Mouse (Mus musculus) CH12.LX (cell line): ENCODE data around the gene 1190005I06Rik. TPM values are rescaled to one million over a fixed set of nuclear protein-coding genes. Genes with fewer than 3 reads are reported as not detected.

ENCODE experiments used
- DNase-seq: peaks from one replicate; pipeline ENCODE4 v3.0.0-alpha.2; 2013; ENCODE audit errors: extremely low read depth
- H3K27ac ChIP-seq: 2 replicates; pipeline ENCODE4 v1.5.1; 2012; ENCODE audit warnings: low read depth, mild to moderate bottlenecking, control low read depth, moderate library complexity; ENCODE audit not compliant: insufficient read depth
- H3K27me3 ChIP-seq: replicated peaks from 2 replicates; pipeline ENCODE3; 2012; ENCODE audit warnings: inconsistent platforms
- H3K36me3 ChIP-seq, 2 experiments: replicated peaks in 1 of 2; 2 replicates each; pipeline versions ENCODE3 to v1.6.1; 2012; ENCODE audit warnings: inconsistent platforms in 1 of 2, low read length in 1 of 2, mild to moderate bottlenecking in 1 of 2, mixed read lengths in 1 of 2, moderate library complexity in 1 of 2; ENCODE audit not compliant: control insufficient read depth in 1 of 2, insufficient read depth in 1 of 2
- H3K4me1 ChIP-seq, 2 experiments: 2 replicates each; pipeline ENCODE4 v1.6.1; 2012; ENCODE audit warnings: inconsistent platforms in 1 of 2, moderate library complexity in 1 of 2; ENCODE audit not compliant: insufficient read depth in 2 of 2, control insufficient read depth in 1 of 2
- H3K4me2 ChIP-seq: 2 replicates; pipeline ENCODE4 v1.6.1; 2012; ENCODE audit warnings: low read depth, mild to moderate bottlenecking, control low read depth; ENCODE audit not compliant: poor library complexity, insufficient read depth, severe bottlenecking
- H3K4me3 ChIP-seq, 3 experiments: fragments of 150-350 bp in 1 of 3; sonication (generic) in 1 of 3; replicated peaks in 1 of 3; 2 replicates each; pipeline versions ENCODE3 to v1.5.1; 2011 to 2012; ENCODE audit warnings: low read depth in 2 of 3, low read length in 2 of 3, mild to moderate bottlenecking in 2 of 3, moderate library complexity in 2 of 3, control low read depth in 1 of 3, improper control_type of control experiment in 1 of 3, inconsistent platforms in 1 of 3, mixed read lengths in 1 of 3; ENCODE audit not compliant: poor library complexity in 1 of 3
- H3K79me2 ChIP-seq: replicated peaks from 2 replicates; pipeline ENCODE4 v1.6.1; 2012; ENCODE audit warnings: mild to moderate bottlenecking, moderate library complexity; ENCODE audit not compliant: control insufficient read depth, poor library complexity, insufficient read depth, severe bottlenecking; ENCODE audit errors: extremely low read depth
- H3K9ac ChIP-seq: 2 replicates; pipeline ENCODE4 v1.6.1; 2012; ENCODE audit warnings: low read depth, mild to moderate bottlenecking, control low read depth, moderate library complexity; ENCODE audit not compliant: insufficient read depth
- H3K9me3 ChIP-seq: replicated peaks from 2 replicates; pipeline ENCODE3; 2012; ENCODE audit warnings: low read length, inconsistent platforms, mixed read lengths
- BHLHE40 ChIP-seq: IDR thresholded peaks from 2 replicates; pipeline ENCODE4 v1.6.1; 2011; ENCODE audit warnings: mild to moderate bottlenecking, low read depth, low read length, improper control_type of control experiment
- CTCF ChIP-seq, 2 experiments: IDR thresholded peaks in 1 of 2; conservative IDR thresholded peaks in 1 of 2; 2 replicates each; pipeline ENCODE4 v1.5.1; 2011 to 2012; ENCODE audit warnings: low read depth in 2 of 2, low read length in 2 of 2, improper control_type of control experiment in 1 of 2, inconsistent platforms in 1 of 2, mild to moderate bottlenecking in 1 of 2, moderate library complexity in 1 of 2
- HCFC1 ChIP-seq: IDR thresholded peaks from 2 replicates; pipeline ENCODE4 v1.6.1; 2012; ENCODE audit warnings: low read depth, mild to moderate bottlenecking, inconsistent platforms, low read length, improper control_type of control experiment
- KAT2A ChIP-seq: IDR thresholded peaks from 2 replicates; pipeline ENCODE4 v1.6.1; 2012; ENCODE audit warnings: low read length, improper control_type of control experiment, inconsistent platforms; ENCODE audit not compliant: insufficient replicate concordance
- MAFK ChIP-seq: IDR thresholded peaks from 2 replicates; pipeline ENCODE4 v1.6.1; 2011; ENCODE audit warnings: low read length, improper control_type of control experiment; ENCODE audit not compliant: insufficient replicate concordance
- MAZ ChIP-seq: IDR thresholded peaks from 2 replicates; pipeline ENCODE4 v1.6.1; 2012; ENCODE audit warnings: low read depth, mild to moderate bottlenecking, inconsistent platforms, low read length, improper control_type of control experiment, moderate library complexity
- MEF2A ChIP-seq: IDR thresholded peaks from 2 replicates; pipeline ENCODE4 v1.6.1; 2014; ENCODE audit warnings: low read depth, mild to moderate bottlenecking, inconsistent platforms, low read length, improper control_type of control experiment, borderline replicate concordance
- MXI1 ChIP-seq: IDR thresholded peaks from 2 replicates; pipeline ENCODE4 v1.6.1; 2011; ENCODE audit warnings: mild to moderate bottlenecking, low read depth, low read length, improper control_type of control experiment
- MYC ChIP-seq: IDR thresholded peaks from 2 replicates; pipeline ENCODE4 v1.6.1; 2011; ENCODE audit warnings: low read depth, mild to moderate bottlenecking, improper control_type of control experiment, low read length
- NRF1 ChIP-seq: IDR thresholded peaks from 2 replicates; pipeline ENCODE4 v1.6.1; 2014; ENCODE audit warnings: low read depth, mild to moderate bottlenecking, inconsistent platforms, low read length, improper control_type of control experiment, moderate library complexity
- PAX5 ChIP-seq: IDR thresholded peaks from 2 replicates; pipeline ENCODE4 v1.6.1; 2012; ENCODE audit warnings: low read length, inconsistent platforms, mixed read lengths
- POLR2A ChIP-seq: IDR thresholded peaks from 2 replicates; pipeline ENCODE4 v1.6.1; 2011; ENCODE audit warnings: low read depth, mild to moderate bottlenecking, improper control_type of control experiment, low read length
- POLR2AphosphoS2 ChIP-seq: IDR thresholded peaks from 2 replicates; pipeline ENCODE4 v1.6.1; 2011; ENCODE audit warnings: low read depth, low read length, improper control_type of control experiment
- RAD21 ChIP-seq: IDR thresholded peaks from 2 replicates; pipeline ENCODE4 v1.6.1; 2011; ENCODE audit warnings: low read depth, mild to moderate bottlenecking, low read length, improper control_type of control experiment, moderate library complexity
- RCOR1 ChIP-seq: conservative IDR thresholded peaks from 2 replicates; pipeline ENCODE4 v1.6.1; 2012; ENCODE audit warnings: low read depth, mild to moderate bottlenecking, inconsistent platforms, low read length, improper control_type of control experiment
- SIN3A ChIP-seq: IDR thresholded peaks from 2 replicates; pipeline ENCODE4 v1.6.1; 2012; ENCODE audit warnings: low read length, improper control_type of control experiment, inconsistent platforms
- TBP ChIP-seq: conservative IDR thresholded peaks from 2 replicates; pipeline ENCODE4 v1.6.1; 2011; ENCODE audit warnings: low read depth, low read length, improper control_type of control experiment
- TCF12 ChIP-seq: IDR thresholded peaks from 2 replicates; pipeline ENCODE4 v1.6.1; 2014; ENCODE audit warnings: low read depth, mild to moderate bottlenecking, inconsistent platforms, low read length, improper control_type of control experiment
- USF1 ChIP-seq: IDR thresholded peaks from 2 replicates; pipeline ENCODE4 v1.6.1; 2014; ENCODE audit warnings: low read depth, mild to moderate bottlenecking, inconsistent platforms, low read length, improper control_type of control experiment
- USF2 ChIP-seq: conservative IDR thresholded peaks from 2 replicates; pipeline ENCODE4 v1.6.1; 2011; ENCODE audit warnings: low read depth, low read length, improper control_type of control experiment
- ZNF384 ChIP-seq: IDR thresholded peaks from 2 replicates; pipeline ENCODE4 v1.6.1; 2012; ENCODE audit warnings: low read depth, low read length, improper control_type of control experiment, inconsistent platforms
- dilution Hi-C: fragments of 300-500 bp; cut with MboI; formaldehyde crosslinking; loops from 2 replicates; pipeline ENCODE4 v1.14.3; 2020; ENCODE audit warnings: low sequenced_read_pairs; ENCODE audit not compliant: extremely low pct_unique_long_range_greater_than_20kb, extremely low pct_ligation_motif_present
- in situ Hi-C: fragments of 300-500 bp; cut with MboI; formaldehyde crosslinking; loops from 3 replicates; pipeline ENCODE4 v1.14.3; 2019; ENCODE audit warnings: low sequenced_read_pairs, low pct_ligation_motif_present, low pct_unique_long_range_greater_than_20kb, mixed read lengths
- polyA plus RNA-seq: library from polyadenylated mRNA; unstranded; fragments of >175 nt; gene quantifications from 2 replicates; pipeline ENCODE4 v1.2.1, GENCODE M21; 2012; ENCODE audit warnings: low read depth; ENCODE audit not compliant: insufficient read length
- total RNA-seq, 2 experiments: library from RNA; depleted of rRNA; stranded (reverse); fragments of 300-350 nt in 1 of 2; fragments of >200 nt in 1 of 2; gene quantifications; 2 replicates each; pipeline ENCODE4 v1.2.3; 2012 to 2014

1190005I06Rik gene
- total and polyA plus RNA-seq, 3 experiments = 0.36 to 0.85 TPM; not detected in 1

- in situ Hi-C loops = no loop called here
- no peak for DNase-seq
- peaks cover 80 to 92% of the 10 kb centered on the region in 2 experiments for H3K36me3 ChIP-seq
Measured at GRCm38 (mm10) chr8:120581329-120581728, 66.1 kb downstream of the 1190005I06Rik start.

GRCm38 (mm10) chr8:120580336-120581000 is 67.0 kb downstream of the 1190005I06Rik start:
- no peak for DNase-seq
- Histone ChIP-seq H3K27ac (no peak overlapping the region), H3K79me2 (no peaks in the 10 kb centered on the region), H3K4me1 (no peaks in the 10 kb centered on the region), H3K27me3 (no peaks in the 10 kb centered on the region), H3K36me3 (peaks cover 82 to 93% of the 10 kb centered on the region in 2 experiments), H3K9me3 (no peaks in the 10 kb centered on the region), H3K4me2 (no peak overlapping the region), H3K9ac (no peak overlapping the region), H3K4me3 (no peak overlapping the region)
- in situ Hi-C loops (no loop called here), dilution Hi-C loops (no loop called here)
- no peak for TF ChIP-seq RCOR1
- TF ChIP-seq ZNF384 = no peak
- TF ChIP-seq POLR2AphosphoS2 = 0 out of 2 replicates have a peak, but pooled peaks have one; percentile 59
- TF ChIP-seq TCF12 = no peak
- TF ChIP-seq MYC = no peak
- TF ChIP-seq, all 38 proteins: peak for 1

More at GRCm38 (mm10) chr8:120581329-120581728, 66.1 kb downstream of the 1190005I06Rik start:
- Histone ChIP-seq H3K4me2 (no peak overlapping the region), H3K4me3 (no peak overlapping the region), H3K4me1 (no peaks in the 10 kb centered on the region), H3K27ac (no peak overlapping the region), H3K79me2 (no peaks in the 10 kb centered on the region), H3K9ac (no peak overlapping the region), H3K9me3 (no peaks in the 10 kb centered on the region), H3K27me3 (no peaks in the 10 kb centered on the region)
- dilution Hi-C loops = no loop called here
- no peak for TF ChIP-seq MEF2A

GRCm38 (mm10) chr8:120577821-120578220 is 69.6 kb downstream of the 1190005I06Rik start:
- Histone ChIP-seq H3K27ac (no peak overlapping the region), H3K9ac (no peak overlapping the region), H3K4me1 (no peaks in the 10 kb centered on the region), H3K27me3 (no peaks in the 10 kb centered on the region), H3K4me3 (no peak overlapping the region), H3K4me2 (no peak overlapping the region), H3K79me2 (no peaks in the 10 kb centered on the region), H3K9me3 (no peaks in the 10 kb centered on the region), H3K36me3 (peaks cover 92 to 99% of the 10 kb centered on the region in 2 experiments)
- dilution Hi-C loops (no loop called here), in situ Hi-C loops (no loop called here)
- no peak for DNase-seq
- TF ChIP-seq TCF12 = no peak
- TF ChIP-seq MAZ = no peak
- no peak for TF ChIP-seq BHLHE40
- no peak for TF ChIP-seq RAD21
- TF ChIP-seq SIN3A = no peak
- TF ChIP-seq HCFC1 = no peak
- no peak for TF ChIP-seq CTCF (conservative IDR thresholded peaks at IDR 0.05 in 1 of 2, IDR thresholded peaks at IDR 0.05 in 1 of 2; ENCODE audit: low read depth in 2 of 2, low read length in 2 of 2)
- TF ChIP-seq USF2 = no peak
- TF ChIP-seq MXI1 = no peak
- TF ChIP-seq NRF1 = no peak
- TF ChIP-seq USF1 = no peak
- no peak for TF ChIP-seq MAFK
- no peak for TF ChIP-seq TBP
- TF ChIP-seq POLR2A = no peak
- no peak for TF ChIP-seq RCOR1
- no peak for TF ChIP-seq KAT2A
- no peak for TF ChIP-seq PAX5
